Mouse (Mus musculus): ENCODE measurements at regions not wholly inside any gene's neighbourhood (a gene's known extent, or its start where the extent isn't known, plus 50 kb on each side); places are given as distances from the start of the nearest gene placed in this dataset.

DNA sequence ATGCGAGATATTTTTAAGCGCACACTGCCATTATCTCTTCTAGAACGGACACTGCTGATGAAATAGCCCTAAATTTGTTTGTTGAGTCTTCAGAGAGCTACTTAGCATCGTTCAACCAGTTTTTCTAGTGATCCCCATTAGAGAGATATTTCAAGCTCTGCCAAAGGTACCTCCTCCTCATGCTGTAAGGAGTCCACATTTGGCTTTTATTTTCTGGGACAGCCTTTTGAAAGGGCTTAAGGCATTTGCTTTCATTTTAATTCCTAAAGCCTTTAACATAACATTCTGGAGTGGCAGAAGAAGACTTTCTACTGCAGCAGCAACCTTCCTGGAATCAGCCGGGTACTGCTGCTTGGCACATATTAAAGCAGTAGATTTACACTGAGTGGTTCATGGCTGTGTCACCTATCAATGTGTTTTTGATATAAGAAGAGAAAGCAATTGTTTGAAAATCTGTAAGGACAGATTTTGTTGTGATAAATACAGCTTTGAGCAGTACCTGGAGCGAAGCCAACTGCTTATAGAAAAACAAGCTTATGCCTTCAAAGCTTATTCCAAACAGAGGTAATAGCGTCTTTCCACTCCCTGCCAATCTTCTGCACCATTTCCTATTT, 267.5 kb upstream of the Dcn start:
- TF ChIP-seq CTCF (IDR thresholded peaks at IDR 0.05; ENCODE audit: low read depth, low read length) (no peak), POLR2A (IDR thresholded peaks at IDR 0.05; ENCODE audit: extremely low read depth, insufficient read depth, low read length) (no peak)

Measured in liver, adult 2 months (tissue).